Mouse (Mus musculus): ENCODE measurements at regions not wholly inside any gene's neighbourhood (a gene's known extent, or its start where the extent isn't known, plus 50 kb on each side); places are given as distances from the start of the nearest gene placed in this dataset.

GRCm38 (mm10) chr10:44665509-44666144, 137.3 kb upstream of the Prdm1 start:
- ATAC-seq, result no peak
- no peak for TF ChIP-seq CTCF (IDR thresholded peaks at IDR 0.05; ENCODE audit: low read depth)

GRCm38 (mm10) chr10:44659499-44659898, 131.2 kb upstream of the Prdm1 start:
- no peak for TF ChIP-seq CTCF (IDR thresholded peaks at IDR 0.05; ENCODE audit: low read depth)
- no peaks in the 10 kb centered on the region for H3K27me3 ChIP-seq (replicated peaks; ENCODE audit: control insufficient read depth, insufficient read depth, low read length)
- no peak for ATAC-seq
- no peaks in the 10 kb centered on the region for H3K36me3 ChIP-seq (ENCODE audit: control insufficient read depth, insufficient read depth)
- H3K9me3 ChIP-seq (ENCODE audit: control insufficient read depth), result no peaks in the 10 kb centered on the region
- no peak overlapping the region for H3K4me2 ChIP-seq (replicated peaks; ENCODE audit: low read depth)
- H3K4me1 ChIP-seq (replicated peaks; ENCODE audit: control insufficient read depth, insufficient read depth, low read length), result no peaks in the 10 kb centered on the region
- H3K4me3 ChIP-seq (ENCODE audit: low read depth, low read length), result no peak overlapping the region
- H3K9ac ChIP-seq (ENCODE audit: low read depth, low read length), result no peak overlapping the region
- H3K27ac ChIP-seq (ENCODE audit: low read depth, low read length), result no peak overlapping the region
- 83% methylated on average over 3 of the region's 3 CpGs for WGBS

More at GRCm38 (mm10) chr10:44665509-44666144, 137.3 kb upstream of the Prdm1 start:
- Histone ChIP-seq H3K9ac (ENCODE audit: low read depth, low read length) (no peak overlapping the region), H3K27me3 (replicated peaks; ENCODE audit: control insufficient read depth, insufficient read depth, low read length) (no peaks in the 10 kb centered on the region), H3K9me3 (ENCODE audit: control insufficient read depth) (no peaks in the 10 kb centered on the region), H3K36me3 (ENCODE audit: control insufficient read depth, insufficient read depth) (no peaks in the 10 kb centered on the region), H3K4me3 (ENCODE audit: low read depth, low read length) (no peak overlapping the region), H3K4me1 (replicated peaks; ENCODE audit: control insufficient read depth, insufficient read depth, low read length) (no peaks in the 10 kb centered on the region), H3K27ac (ENCODE audit: low read depth, low read length) (no peak overlapping the region), H3K4me2 (replicated peaks; ENCODE audit: low read depth) (no peak overlapping the region)
- WGBS, result 80% methylated on average over 4 of the region's 4 CpGs

- no peak overlapping the region for H3K9ac ChIP-seq (ENCODE audit: low read depth, low read length)
- ATAC-seq, result no peak
- 64% methylated on average over 5 of the region's 5 CpGs for WGBS
- no peaks in the 10 kb centered on the region for H3K36me3 ChIP-seq (ENCODE audit: control insufficient read depth, insufficient read depth)
- H3K4me1 ChIP-seq (replicated peaks; ENCODE audit: control insufficient read depth, insufficient read depth, low read length), result no peaks in the 10 kb centered on the region
- H3K27me3 ChIP-seq (replicated peaks; ENCODE audit: control insufficient read depth, insufficient read depth, low read length), result no peaks in the 10 kb centered on the region
- H3K4me2 ChIP-seq (replicated peaks; ENCODE audit: low read depth), result no peak overlapping the region
- H3K9me3 ChIP-seq (ENCODE audit: control insufficient read depth), result no peaks in the 10 kb centered on the region
- TF ChIP-seq CTCF (IDR thresholded peaks at IDR 0.05; ENCODE audit: low read depth), result no peak
- no peak overlapping the region for H3K27ac ChIP-seq (ENCODE audit: low read depth, low read length)
- no peak overlapping the region for H3K4me3 ChIP-seq (ENCODE audit: low read depth, low read length)
These were observed 125.5 kb upstream of the Prdm1 start for GRCm38 (mm10) chr10:44653761-44654160.

DNA sequence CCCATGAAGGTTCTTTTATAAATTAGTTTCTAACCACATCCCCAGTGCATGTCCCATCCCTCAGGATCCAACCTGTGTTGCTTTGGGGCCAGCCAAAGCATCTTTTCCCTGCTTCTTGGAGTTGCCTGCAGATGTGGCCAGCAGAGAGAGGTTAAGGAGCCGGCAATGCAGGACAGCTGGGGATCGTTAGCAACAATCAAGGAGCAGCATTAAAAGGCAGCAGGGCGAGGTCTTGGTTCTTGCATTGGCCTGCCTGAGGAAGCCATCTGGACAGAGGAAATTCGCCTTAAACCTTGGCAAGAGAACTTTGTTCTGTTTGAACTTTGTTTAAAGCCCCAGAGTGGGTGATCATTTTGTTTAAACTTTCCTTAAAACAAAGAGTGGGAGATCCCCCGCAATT, 118.7 kb upstream of the Prdm1 start:
- 30% methylated on average over 5 of the region's 5 CpGs for WGBS
- Histone ChIP-seq H3K27me3 (replicated peaks; ENCODE audit: control insufficient read depth, insufficient read depth, low read length) (no peaks in the 10 kb centered on the region), H3K9ac (ENCODE audit: low read depth, low read length) (no peak overlapping the region), H3K36me3 (ENCODE audit: control insufficient read depth, insufficient read depth) (no peaks in the 10 kb centered on the region), H3K4me3 (ENCODE audit: low read depth, low read length) (no peak overlapping the region), H3K9me3 (ENCODE audit: control insufficient read depth) (no peaks in the 10 kb centered on the region), H3K4me1 (replicated peaks; ENCODE audit: control insufficient read depth, insufficient read depth, low read length) (no peaks in the 10 kb centered on the region), H3K27ac (ENCODE audit: low read depth, low read length) (no peak overlapping the region), H3K4me2 (replicated peaks; ENCODE audit: low read depth) (no peak overlapping the region)
- ATAC-seq, result no peak
- no peak for TF ChIP-seq CTCF (IDR thresholded peaks at IDR 0.05; ENCODE audit: low read depth)

DNA sequence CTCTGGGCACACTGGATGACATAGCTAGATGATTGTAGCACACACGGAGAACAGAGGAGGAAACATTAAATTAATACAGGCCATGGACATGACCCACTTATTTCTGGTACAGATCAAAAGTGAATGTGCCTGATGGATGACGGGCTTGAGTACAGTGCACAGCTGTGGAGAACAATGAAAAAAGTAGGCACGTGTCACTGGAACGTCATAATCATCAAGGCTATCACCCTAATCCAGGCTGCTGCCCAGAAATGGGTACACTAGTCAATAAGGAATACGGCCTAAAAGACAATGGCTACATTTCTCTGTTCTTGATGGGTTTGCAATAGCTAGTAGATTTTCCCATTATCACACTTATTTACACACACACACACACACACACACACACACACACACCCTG, 118.3 kb upstream of the Prdm1 start:
- Histone ChIP-seq H3K4me2 (replicated peaks; ENCODE audit: low read depth) (no peak overlapping the region), H3K27me3 (replicated peaks; ENCODE audit: control insufficient read depth, insufficient read depth, low read length) (no peaks in the 10 kb centered on the region), H3K4me3 (ENCODE audit: low read depth, low read length) (no peak overlapping the region), H3K36me3 (ENCODE audit: control insufficient read depth, insufficient read depth) (no peaks in the 10 kb centered on the region), H3K4me1 (replicated peaks; ENCODE audit: control insufficient read depth, insufficient read depth, low read length) (no peaks in the 10 kb centered on the region), H3K27ac (ENCODE audit: low read depth, low read length) (no peak overlapping the region), H3K9me3 (ENCODE audit: control insufficient read depth) (no peaks in the 10 kb centered on the region), H3K9ac (ENCODE audit: low read depth, low read length) (no peak overlapping the region)
- no peak for ATAC-seq
- no peak for TF ChIP-seq CTCF (IDR thresholded peaks at IDR 0.05; ENCODE audit: low read depth)
- WGBS, result 86% methylated on average over 5 of the region's 5 CpGs

- H3K9me3 ChIP-seq (ENCODE audit: control insufficient read depth), result no peaks in the 10 kb centered on the region
- no peak for TF ChIP-seq CTCF (IDR thresholded peaks at IDR 0.05; ENCODE audit: low read depth)
- H3K27me3 ChIP-seq (replicated peaks; ENCODE audit: control insufficient read depth, insufficient read depth, low read length), result no peaks in the 10 kb centered on the region
- H3K4me1 ChIP-seq (replicated peaks; ENCODE audit: control insufficient read depth, insufficient read depth, low read length), result no peaks in the 10 kb centered on the region
- H3K27ac ChIP-seq (ENCODE audit: low read depth, low read length), result no peak overlapping the region
- H3K4me3 ChIP-seq (ENCODE audit: low read depth, low read length), result no peak overlapping the region
- no peak overlapping the region for H3K4me2 ChIP-seq (replicated peaks; ENCODE audit: low read depth)
- no peak overlapping the region for H3K9ac ChIP-seq (ENCODE audit: low read depth, low read length)
- WGBS, result 91% methylated on average over 2 of the region's 2 CpGs
- no peaks in the 10 kb centered on the region for H3K36me3 ChIP-seq (ENCODE audit: control insufficient read depth, insufficient read depth)
- no peak for ATAC-seq
These were observed 113.3 kb upstream of the Prdm1 start for GRCm38 (mm10) chr10:44641616-44642015.

DNA sequence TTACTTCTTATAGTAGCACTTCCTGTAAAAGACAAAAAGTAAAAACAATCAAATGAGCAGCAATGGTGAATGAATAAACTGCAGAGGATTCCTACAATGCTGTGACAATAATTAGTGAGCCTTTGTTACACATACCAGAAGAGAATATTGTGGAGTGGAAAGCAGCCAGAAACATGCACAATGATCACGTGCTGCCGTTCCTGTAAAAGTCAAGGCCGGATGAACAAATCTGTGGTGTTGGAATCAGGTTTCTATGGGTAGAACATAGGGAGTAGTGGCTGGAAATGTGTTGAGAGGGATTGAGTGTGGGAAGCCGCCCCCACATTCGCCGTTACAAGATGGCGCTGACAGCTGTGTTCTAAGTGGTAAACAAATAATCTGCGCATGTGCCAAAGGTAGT, 112.3 kb upstream of the Prdm1 start:
- 92% methylated on average over 8 of the region's 8 CpGs for WGBS
- TF ChIP-seq CTCF (IDR thresholded peaks at IDR 0.05; ENCODE audit: low read depth), result no peak
- H3K4me2 ChIP-seq (replicated peaks; ENCODE audit: low read depth), result no peak overlapping the region
- H3K9ac ChIP-seq (ENCODE audit: low read depth, low read length), result no peak overlapping the region
- no peak overlapping the region for H3K4me3 ChIP-seq (ENCODE audit: low read depth, low read length)
- no peaks in the 10 kb centered on the region for H3K9me3 ChIP-seq (ENCODE audit: control insufficient read depth)
- no peaks in the 10 kb centered on the region for H3K36me3 ChIP-seq (ENCODE audit: control insufficient read depth, insufficient read depth)
- no peaks in the 10 kb centered on the region for H3K27me3 ChIP-seq (replicated peaks; ENCODE audit: control insufficient read depth, insufficient read depth, low read length)
- no peaks in the 10 kb centered on the region for H3K4me1 ChIP-seq (replicated peaks; ENCODE audit: control insufficient read depth, insufficient read depth, low read length)
- no peak for ATAC-seq
- no peak overlapping the region for H3K27ac ChIP-seq (ENCODE audit: low read depth, low read length)

Measured in intestine, postnatal 0 days (tissue).